Mouse (Mus musculus): ENCODE measurements around the gene Rcsd1. TPM values are rescaled to one million over a fixed set of nuclear protein-coding genes. Genes with fewer than 3 reads are reported as not detected.

Gene Rcsd1
- polyA plus RNA-seq, 1 experiment from 2014 or later: 14.2 TPM

DNA sequence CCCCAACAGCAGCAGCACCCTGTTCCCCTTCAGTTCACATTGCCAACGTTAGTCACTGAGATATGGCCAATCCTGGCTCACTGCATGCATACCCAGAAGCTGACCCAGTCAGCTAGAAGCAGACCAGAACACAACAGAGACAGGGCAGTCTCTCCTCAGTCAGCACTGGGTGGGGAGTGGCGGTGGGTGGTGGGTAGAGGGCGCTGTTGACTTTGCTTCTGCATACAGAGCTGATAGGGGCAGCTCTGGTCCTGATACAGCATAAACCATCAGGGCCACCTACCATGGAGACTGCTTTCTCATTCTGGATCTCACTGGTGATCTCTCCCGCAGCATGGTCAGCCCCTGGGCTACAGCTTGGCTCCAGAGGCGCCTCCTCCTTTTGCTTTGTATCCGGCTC, 54.5 kb downstream of the Rcsd1 start:
- peak; percentile 59 for TF ChIP-seq CTCF (IDR thresholded peaks at IDR 0.05; ENCODE audit: low read depth)
- Histone ChIP-seq H3K36me3 (ENCODE audit: control insufficient read depth, insufficient read depth) (peaks cover 4% of the 10 kb centered on the region; the same call in 1 of the 2 replicates), H3K27ac (ENCODE audit: low read depth, low read length) (no peak overlapping the region), H3K4me1 (replicated peaks; ENCODE audit: control insufficient read depth, insufficient read depth, low read length) (no peaks in the 10 kb centered on the region), H3K4me2 (replicated peaks; ENCODE audit: low read depth) (no peak overlapping the region), H3K4me3 (ENCODE audit: low read depth, low read length) (no peak overlapping the region), H3K9ac (ENCODE audit: low read depth, low read length) (no peak overlapping the region), H3K27me3 (replicated peaks; ENCODE audit: control insufficient read depth, insufficient read depth, low read length) (no peaks in the 10 kb centered on the region), H3K9me3 (ENCODE audit: control insufficient read depth) (no peaks in the 10 kb centered on the region)
- ATAC-seq: no peak
- WGBS: 81% methylated on average over 6 of the region's 6 CpGs

DNA sequence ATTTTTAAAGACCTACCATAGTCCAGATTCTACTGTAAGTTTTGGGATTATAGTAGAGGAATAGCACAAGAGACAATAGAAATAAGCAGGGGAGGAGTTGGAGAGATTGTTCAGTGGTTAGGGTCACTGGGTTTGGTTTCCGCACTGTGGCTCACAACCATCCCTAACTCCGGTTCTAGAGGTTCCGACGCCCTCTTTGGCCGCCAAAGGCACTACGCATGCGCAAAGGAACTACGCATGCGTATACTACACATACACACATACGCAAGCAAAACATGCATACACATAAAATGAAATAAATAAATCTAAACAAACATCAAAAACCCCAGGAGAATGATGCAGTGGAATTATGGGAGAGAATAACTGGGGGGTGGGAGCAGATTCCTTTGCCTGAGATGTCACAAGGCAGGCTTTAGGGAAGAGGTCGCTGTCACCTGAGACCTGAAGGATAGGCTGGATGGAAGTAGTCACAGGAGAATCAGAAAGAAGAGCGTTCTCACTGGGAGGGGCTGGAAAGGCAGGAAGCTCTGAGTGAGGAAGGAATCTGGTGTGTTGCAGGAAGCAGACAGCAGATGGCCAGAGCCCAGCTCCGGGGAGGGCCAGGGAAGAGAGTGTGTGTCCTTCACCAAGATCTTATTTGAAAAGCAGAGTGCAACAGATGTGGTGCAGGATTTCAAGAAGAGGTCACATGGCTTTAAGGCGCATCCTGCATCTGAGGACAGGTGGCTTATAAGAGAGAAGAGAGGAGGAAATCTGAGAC, 56.3 kb downstream of the Rcsd1 start:
- Histone ChIP-seq H3K9ac (ENCODE audit: low read depth, low read length) (no peak overlapping the region), H3K9me3 (ENCODE audit: control insufficient read depth) (no peaks in the 10 kb centered on the region), H3K4me2 (replicated peaks; ENCODE audit: low read depth) (no peak overlapping the region), H3K36me3 (ENCODE audit: control insufficient read depth, insufficient read depth) (peaks cover 4% of the 10 kb centered on the region; the same call in 1 of the 2 replicates), H3K4me3 (ENCODE audit: low read depth, low read length) (no peak overlapping the region), H3K27ac (ENCODE audit: low read depth, low read length) (no peak overlapping the region), H3K4me1 (replicated peaks; ENCODE audit: control insufficient read depth, insufficient read depth, low read length) (no peaks in the 10 kb centered on the region), H3K27me3 (replicated peaks; ENCODE audit: control insufficient read depth, insufficient read depth, low read length) (no peaks in the 10 kb centered on the region)
- TF ChIP-seq CTCF (IDR thresholded peaks at IDR 0.05; ENCODE audit: low read depth): 0 out of 2 replicates have a peak, but pooled peaks have one; percentile 18
- ATAC-seq: peak; percentile 26; the same call in 1 of the 2 replicates
- WGBS: 85% methylated on average over 14 of the region's 14 CpGs

DNA sequence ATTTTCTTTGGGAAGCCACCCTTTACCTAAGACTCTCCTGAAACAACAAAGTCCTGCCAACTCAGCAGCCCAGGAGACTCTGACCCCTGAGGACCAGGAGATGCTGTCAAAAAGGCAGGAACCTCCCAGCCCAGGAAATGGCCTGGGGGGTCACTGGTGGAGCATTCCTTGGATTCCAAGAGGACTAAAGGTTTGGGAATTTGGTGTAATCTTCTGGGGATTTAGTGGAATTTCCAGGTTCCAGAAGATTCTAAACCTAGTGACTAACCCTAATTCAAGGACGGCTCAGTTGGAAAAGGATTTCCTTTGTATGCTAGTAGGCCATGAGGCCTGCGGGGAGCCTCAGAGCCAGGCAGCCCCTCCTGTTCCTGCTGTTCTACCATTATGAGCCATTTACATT, 57.0 kb downstream of the Rcsd1 start:
- 75% methylated on average over 2 of the region's 2 CpGs for WGBS
- Histone ChIP-seq H3K27ac (ENCODE audit: low read depth, low read length) (no peak overlapping the region), H3K4me1 (replicated peaks; ENCODE audit: control insufficient read depth, insufficient read depth, low read length) (no peaks in the 10 kb centered on the region), H3K9ac (ENCODE audit: low read depth, low read length) (no peak overlapping the region), H3K9me3 (ENCODE audit: control insufficient read depth) (no peaks in the 10 kb centered on the region), H3K4me2 (replicated peaks; ENCODE audit: low read depth) (no peak overlapping the region), H3K4me3 (ENCODE audit: low read depth, low read length) (no peak overlapping the region), H3K27me3 (replicated peaks; ENCODE audit: control insufficient read depth, insufficient read depth, low read length) (no peaks in the 10 kb centered on the region), H3K36me3 (ENCODE audit: control insufficient read depth, insufficient read depth) (peaks cover 4% of the 10 kb centered on the region; the same call in 1 of the 2 replicates)
- no peak for TF ChIP-seq CTCF (IDR thresholded peaks at IDR 0.05; ENCODE audit: low read depth)
- ATAC-seq: no peak

DNA sequence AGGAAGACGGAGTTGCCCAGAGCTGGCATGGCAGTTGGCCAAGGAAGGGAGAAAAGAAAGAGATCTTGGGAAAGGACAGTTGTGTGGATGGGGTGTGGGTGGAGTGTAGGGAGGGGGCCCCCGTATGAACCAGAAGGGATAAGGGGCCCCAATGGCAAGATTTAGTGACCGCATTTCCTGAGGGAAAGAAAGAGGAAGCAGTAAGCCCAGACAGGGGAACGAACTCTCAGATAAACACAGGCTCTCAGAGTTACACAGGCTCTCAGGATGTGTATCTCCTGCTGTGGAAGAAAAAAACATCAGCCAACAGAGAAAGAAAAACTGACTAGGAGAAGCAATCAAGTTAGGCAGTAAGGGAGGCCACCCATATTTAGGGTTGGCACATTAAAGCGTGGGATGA, 58.4 kb downstream of the Rcsd1 start:
- TF ChIP-seq CTCF (IDR thresholded peaks at IDR 0.05; ENCODE audit: low read depth): no peak
- H3K4me3 ChIP-seq (ENCODE audit: low read depth, low read length): no peak overlapping the region

DNA sequence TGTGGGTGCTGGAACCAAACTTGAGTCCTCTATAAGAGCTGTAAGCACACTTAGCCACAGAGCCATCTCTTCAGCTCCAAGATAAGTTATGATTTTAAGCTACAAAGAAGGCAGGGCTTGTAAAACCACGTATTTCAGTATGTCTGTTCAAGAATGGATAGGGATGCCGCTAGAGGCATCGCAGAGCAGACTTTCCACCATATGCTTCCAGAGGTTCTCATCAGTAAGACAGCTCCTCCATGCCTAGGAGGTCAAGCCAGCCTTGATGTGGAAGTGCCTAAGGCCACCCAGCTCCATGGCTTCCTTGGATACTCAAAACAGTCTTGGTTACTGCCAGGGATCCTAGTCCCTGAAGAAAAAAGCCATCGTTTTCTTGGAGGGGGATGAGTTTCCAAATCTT, 64.5 kb downstream of the Rcsd1 start:
- no peaks in the 10 kb centered on the region for H3K36me3 ChIP-seq (ENCODE audit: control insufficient read depth, insufficient read depth)
- H3K9me3 ChIP-seq (ENCODE audit: control insufficient read depth): no peaks in the 10 kb centered on the region
- no peak overlapping the region for H3K27ac ChIP-seq (ENCODE audit: low read depth, low read length)
- ATAC-seq: no peak
- H3K4me3 ChIP-seq (ENCODE audit: low read depth, low read length): no peak overlapping the region
- 73% methylated on average over 4 of the region's 4 CpGs for WGBS
- H3K4me2 ChIP-seq (replicated peaks; ENCODE audit: low read depth): no peak overlapping the region
- no peak overlapping the region for H3K9ac ChIP-seq (ENCODE audit: low read depth, low read length)
- H3K4me1 ChIP-seq (replicated peaks; ENCODE audit: control insufficient read depth, insufficient read depth, low read length): no peaks in the 10 kb centered on the region
- 0 out of 2 replicates have a peak, but pooled peaks have one; percentile 13 for TF ChIP-seq CTCF (IDR thresholded peaks at IDR 0.05; ENCODE audit: low read depth)
- H3K27me3 ChIP-seq (replicated peaks; ENCODE audit: control insufficient read depth, insufficient read depth, low read length): no peaks in the 10 kb centered on the region

More for the DNA sequence above, 58.4 kb downstream of the Rcsd1 start:
- 35% methylated on average over 5 of the region's 5 CpGs for WGBS
- H3K27me3 ChIP-seq (replicated peaks; ENCODE audit: control insufficient read depth, insufficient read depth, low read length): no peaks in the 10 kb centered on the region
- no peak overlapping the region; the same call in 1 of the 2 replicates for H3K4me2 ChIP-seq (replicated peaks; ENCODE audit: low read depth)
- H3K27ac ChIP-seq (ENCODE audit: low read depth, low read length): no peak overlapping the region
- H3K36me3 ChIP-seq (ENCODE audit: control insufficient read depth, insufficient read depth): peaks cover 4% of the 10 kb centered on the region; the same call in 1 of the 2 replicates
- no peak for ATAC-seq
- no peaks in the 10 kb centered on the region for H3K9me3 ChIP-seq (ENCODE audit: control insufficient read depth)
- H3K9ac ChIP-seq (ENCODE audit: low read depth, low read length): no peak overlapping the region
- H3K4me1 ChIP-seq (replicated peaks; ENCODE audit: control insufficient read depth, insufficient read depth, low read length): no peaks in the 10 kb centered on the region

GRCm38 (mm10) chr1:165643735-165644134, 65.8 kb downstream of the Rcsd1 start:
- no peak for TF ChIP-seq CTCF (IDR thresholded peaks at IDR 0.05; ENCODE audit: low read depth)
- Histone ChIP-seq H3K4me1 (replicated peaks; ENCODE audit: control insufficient read depth, insufficient read depth, low read length) (no peaks in the 10 kb centered on the region), H3K4me3 (ENCODE audit: low read depth, low read length) (no peak overlapping the region), H3K9me3 (ENCODE audit: control insufficient read depth) (no peaks in the 10 kb centered on the region), H3K36me3 (ENCODE audit: control insufficient read depth, insufficient read depth) (no peaks in the 10 kb centered on the region), H3K9ac (ENCODE audit: low read depth, low read length) (no peak overlapping the region), H3K27ac (ENCODE audit: low read depth, low read length) (no peak overlapping the region), H3K4me2 (replicated peaks; ENCODE audit: low read depth) (no peak overlapping the region), H3K27me3 (replicated peaks; ENCODE audit: control insufficient read depth, insufficient read depth, low read length) (no peaks in the 10 kb centered on the region)
- no peak for ATAC-seq
- 65% methylated on average over 5 of the region's 5 CpGs for WGBS

Measured in intestine, postnatal 0 days (tissue).